Mouse (Mus musculus) kidney, embryonic 15.5 days (tissue): ENCODE data around the gene Fam126b. TPM values are rescaled to one million over a fixed set of nuclear protein-coding genes. Genes with fewer than 3 reads are reported as not detected.
"Not testable (repeated sequence)": the region's sequence is repeated elsewhere in the genome, so short reads cannot be mapped to it uniquely, and the experiment has no call there.

Experiments used
- ATAC-seq: fragments of 200-750 bp; cut with Nextera tagmentation; replicated peaks from 2 replicates; pipeline ENCODE4 v1.8.0; 2017; ENCODE audit warnings: moderate TSS enrichment; ENCODE audit not compliant: low FRiP score
- H3K27ac ChIP-seq: fragments of 300-500 bp; sonication (generic); 2 replicates; pipeline ENCODE4 v1.5.1; 2015; ENCODE audit warnings: mild to moderate bottlenecking, inconsistent platforms
- H3K27me3 ChIP-seq: fragments of 300-500 bp; sonication (generic); 2 replicates; pipeline ENCODE4 v1.6.1; 2015; ENCODE audit warnings: inconsistent platforms
- H3K36me3 ChIP-seq: fragments of 300-500 bp; sonication (generic); 2 replicates; pipeline ENCODE4 v1.6.1; 2015; ENCODE audit warnings: inconsistent platforms
- H3K4me1 ChIP-seq: fragments of 300-500 bp; sonication (generic); 2 replicates; pipeline ENCODE4 v1.6.1; 2015; ENCODE audit warnings: inconsistent platforms
- H3K4me2 ChIP-seq: fragments of 300-500 bp; sonication (generic); 2 replicates; pipeline ENCODE4 v1.6.1; 2015; ENCODE audit warnings: moderate library complexity, mild to moderate bottlenecking, inconsistent platforms
- H3K4me3 ChIP-seq: fragments of 300-500 bp; sonication (generic); replicated peaks from 2 replicates; pipeline ENCODE4 v1.5.1; 2015; ENCODE audit warnings: mild to moderate bottlenecking, inconsistent platforms
- H3K9ac ChIP-seq: fragments of 300-500 bp; sonication (generic); 2 replicates; pipeline ENCODE4 v1.6.1; 2015; ENCODE audit warnings: mild to moderate bottlenecking, inconsistent platforms
- H3K9me3 ChIP-seq: fragments of 300-500 bp; sonication (generic); replicated peaks from 2 replicates; pipeline ENCODE4 v1.6.1; 2016; ENCODE audit warnings: inconsistent platforms
- WGBS: fragments of 180-500 bp; shearing (Covaris S2); methylation state at CpG from one replicate; pipeline ENCODE4 v1.1.7; 2015; ENCODE audit warnings: mixed read lengths; 5-methylcytosine and 5-hydroxymethylcytosine counted together
- polyA plus RNA-seq: library from polyadenylated mRNA; unstranded; fragments of >200 nt; fragmentation: Nextera tagmentation; extraction: Ambion mirVana; gene quantifications from 2 replicates; pipeline ENCODE4 v1.2.1, GENCODE M21; 2015

Fam126b gene
- polyA plus RNA-seq, 1 experiment from 2014 or later: 9.8 TPM

- Histone ChIP-seq H3K36me3 (peaks cover 12% of the 10 kb centered on the region), H3K4me3 (no peak overlapping the region), H3K4me1 (no peaks in the 10 kb centered on the region), H3K9ac (no peak overlapping the region), H3K27me3 (no peaks in the 10 kb centered on the region), H3K4me2 (no peak overlapping the region), H3K9me3 (no peaks in the 10 kb centered on the region), H3K27ac (no peak overlapping the region)
- 0 out of 2 replicates have a peak, but pooled peaks have one; percentile 25 for ATAC-seq
- 49% methylated on average over 5 of the region's 5 CpGs for WGBS
Measured at GRCm38 (mm10) chr1:58564981-58565380, 21.1 kb downstream of the Fam126b start.

- H3K4me2 ChIP-seq: no peak overlapping the region
- H3K27me3 ChIP-seq: no peaks in the 10 kb centered on the region
- no peak for ATAC-seq
- no peak overlapping the region for H3K27ac ChIP-seq
- no peaks in the 10 kb centered on the region for H3K9me3 ChIP-seq
- H3K9ac ChIP-seq: no peak overlapping the region
- WGBS: 88% methylated on average over 1 of the region's 1 CpGs
- H3K4me3 ChIP-seq: no peak overlapping the region
- H3K4me1 ChIP-seq: no peaks in the 10 kb centered on the region
- H3K36me3 ChIP-seq: peaks cover 18% of the 10 kb centered on the region
Measured at GRCm38 (mm10) chr1:58562455-58562854, 23.7 kb downstream of the Fam126b start.

GRCm38 (mm10) chr1:58560370-58560769 lies 25.8 kb downstream of the Fam126b start:
- H3K27me3 ChIP-seq, ATAC-seq: not testable (repeated sequence)
- 88% methylated on average over 6 of the region's 6 CpGs for WGBS

GRCm38 (mm10) chr1:58541386-58541785 lies 44.7 kb downstream of the Fam126b start:
- no peak for ATAC-seq
- Histone ChIP-seq H3K9ac (no peak overlapping the region), H3K27ac (no peak overlapping the region), H3K9me3 (no peaks in the 10 kb centered on the region), H3K36me3 (peaks cover 67% of the 10 kb centered on the region), H3K4me3 (no peak overlapping the region), H3K4me2 (no peak overlapping the region), H3K27me3 (no peaks in the 10 kb centered on the region), H3K4me1 (no peaks in the 10 kb centered on the region)
- WGBS: 82% methylated on average over 1 of the region's 1 CpGs

More at GRCm38 (mm10) chr1:58560370-58560769, 25.8 kb downstream of the Fam126b start:
- H3K9ac ChIP-seq, H3K4me3 ChIP-seq, H3K27ac ChIP-seq, H3K9me3 ChIP-seq, H3K4me1 ChIP-seq, H3K4me2 ChIP-seq: not testable (repeated sequence)
- H3K36me3 ChIP-seq: peaks cover 25% of the 10 kb centered on the region

- WGBS: 90% methylated on average over 3 of the region's 3 CpGs
- Histone ChIP-seq H3K36me3 (peaks cover 19% of the 10 kb centered on the region), H3K4me2 (no peak overlapping the region), H3K4me1 (peaks cover 14% of the 10 kb centered on the region), H3K27me3 (no peaks in the 10 kb centered on the region), H3K4me3 (no peak overlapping the region), H3K9ac (no peak overlapping the region), H3K27ac (no peak overlapping the region), H3K9me3 (peaks cover 40% of the 10 kb centered on the region)
- ATAC-seq: no peak
Measured at GRCm38 (mm10) chr1:58507249-58507648, 78.9 kb downstream of the Fam126b start.

- peaks cover 14% of the 10 kb centered on the region for H3K4me1 ChIP-seq
- under 1% methylated on average over 61 of the region's 64 CpGs for WGBS
- no peaks in the 10 kb centered on the region for H3K27me3 ChIP-seq
- H3K4me3 ChIP-seq: peak within 1 kb of the TSS; percentile 94
- peak within 1 kb of the TSS; percentile 85 for H3K4me2 ChIP-seq
- H3K27ac ChIP-seq: peak within 1 kb of the TSS; percentile 91
- H3K36me3 ChIP-seq: peaks cover 31% of the 10 kb centered on the region
- peak within 1 kb of the TSS; percentile 88 for H3K9ac ChIP-seq
- peak; percentile 100 for ATAC-seq
- H3K9me3 ChIP-seq: peaks cover 36% of the 10 kb centered on the region
Measured at GRCm38 (mm10) chr1:58504577-58505254, 81.4 kb downstream of the Fam126b start, which contains the start of gene Orc2. TSS of gene Orc2 (minus strand) at chr1:58505109.

GRCm38 (mm10) chr1:58503793-58504370 lies 82.2 kb downstream of the Fam126b start:
- Histone ChIP-seq H3K4me2 (peak overlapping the region; percentile 85), H3K4me3 (peak overlapping the region; percentile 94), H3K36me3 (peaks cover 40% of the 10 kb centered on the region), H3K9me3 (peaks cover 32% of the 10 kb centered on the region), H3K27me3 (no peaks in the 10 kb centered on the region), H3K4me1 (peaks cover 14% of the 10 kb centered on the region), H3K9ac (peak overlapping the region; percentile 88), H3K27ac (peak overlapping the region; percentile 91)
- no peak; the same call in 1 of the 2 replicates for ATAC-seq
- 24% methylated on average over 9 of the region's 9 CpGs for WGBS

GRCm38 (mm10) chr1:58503134-58503533 lies 83.0 kb downstream of the Fam126b start:
- no peak overlapping the region for H3K9ac ChIP-seq
- peaks cover 14% of the 10 kb centered on the region for H3K4me1 ChIP-seq
- ATAC-seq: no peak
- H3K9me3 ChIP-seq: peaks cover 24% of the 10 kb centered on the region
- H3K4me2 ChIP-seq: peak overlapping the region; percentile 85; the same call in 1 of the 2 replicates
- H3K27ac ChIP-seq: no peak overlapping the region
- H3K4me3 ChIP-seq: peak overlapping the region; percentile 94
- H3K27me3 ChIP-seq: no peaks in the 10 kb centered on the region
- H3K36me3 ChIP-seq: peaks cover 43% of the 10 kb centered on the region

GRCm38 (mm10) chr1:58498758-58499157 lies 87.4 kb downstream of the Fam126b start:
- Histone ChIP-seq H3K9ac (no peak overlapping the region), H3K36me3 (peaks cover 67% of the 10 kb centered on the region), H3K4me3 (no peak overlapping the region), H3K4me2 (no peak overlapping the region), H3K9me3 (no peaks in the 10 kb centered on the region), H3K4me1 (peaks cover 10% of the 10 kb centered on the region), H3K27ac (no peak overlapping the region), H3K27me3 (no peaks in the 10 kb centered on the region)
- WGBS: 100% methylated on average over 1 of the region's 1 CpGs
- no peak for ATAC-seq

GRCm38 (mm10) chr1:58497678-58498077 lies 88.4 kb downstream of the Fam126b start:
- Histone ChIP-seq H3K27ac (no peak overlapping the region), H3K4me2 (no peak overlapping the region), H3K9ac (no peak overlapping the region), H3K36me3 (peaks cover 74% of the 10 kb centered on the region), H3K4me3 (no peak overlapping the region), H3K4me1 (no peaks in the 10 kb centered on the region), H3K27me3 (no peaks in the 10 kb centered on the region), H3K9me3 (no peaks in the 10 kb centered on the region)
- no peak for ATAC-seq
- 91% methylated on average over 4 of the region's 4 CpGs for WGBS

- no peak overlapping the region for H3K27ac ChIP-seq
- H3K9ac ChIP-seq: no peak overlapping the region
- ATAC-seq: no peak
- no peaks in the 10 kb centered on the region for H3K9me3 ChIP-seq
- H3K4me2 ChIP-seq: no peak overlapping the region
- peaks cover 92% of the 10 kb centered on the region for H3K36me3 ChIP-seq
- H3K4me3 ChIP-seq: no peak overlapping the region
- H3K27me3 ChIP-seq: no peaks in the 10 kb centered on the region
- no peaks in the 10 kb centered on the region for H3K4me1 ChIP-seq
- WGBS: 97% methylated on average over 6 of the region's 6 CpGs
Measured at GRCm38 (mm10) chr1:58495603-58496002, 90.5 kb downstream of the Fam126b start.

GRCm38 (mm10) chr1:58482647-58483046 lies 103.5 kb downstream of the Fam126b start:
- no peaks in the 10 kb centered on the region for H3K27me3 ChIP-seq
- H3K4me2 ChIP-seq: no peak overlapping the region
- ATAC-seq: no peak
- WGBS: 94% methylated on average over 4 of the region's 4 CpGs
- no peak overlapping the region for H3K9ac ChIP-seq
- no peak overlapping the region for H3K4me3 ChIP-seq
- H3K27ac ChIP-seq: no peak overlapping the region
- no peaks in the 10 kb centered on the region for H3K4me1 ChIP-seq
- H3K9me3 ChIP-seq: no peaks in the 10 kb centered on the region
- H3K36me3 ChIP-seq: peaks cover 82% of the 10 kb centered on the region
